Mouse (Mus musculus): Measurements from ENCODE around the gene Tmem82. TPM values are rescaled to one million over a fixed set of nuclear protein-coding genes. Genes with fewer than 3 reads are reported as not detected.

Tmem82 gene
- polyA plus RNA-seq, 1 experiment from 2014 or later = 0.17 TPM

GRCm38 (mm10) chr4:141603921-141604320 is 14.5 kb downstream of the Tmem82 start:
- H3K27me3 ChIP-seq (ENCODE audit: control insufficient read depth, insufficient read depth, low read length) = no peaks in the 10 kb centered on the region
- no peaks in the 10 kb centered on the region; the same call in 1 of the 2 replicates for H3K4me1 ChIP-seq (ENCODE audit: control insufficient read depth, insufficient read depth, low read length)
- no peaks in the 10 kb centered on the region for H3K36me3 ChIP-seq (replicated peaks; ENCODE audit: control insufficient read depth, insufficient read depth, low read depth, low read length)
- DNase-seq (ENCODE audit: low spot score) (no peak), ATAC-seq (replicated peaks; ENCODE audit: insufficient number of reproducible peaks, low FRiP score, low TSS enrichment, low read depth) (no peak)
- no peak overlapping the region for H3K4me3 ChIP-seq (ENCODE audit: low read depth, low read length)
- H3K9me3 ChIP-seq (replicated peaks; ENCODE audit: control insufficient read depth, low read length) = no peaks in the 10 kb centered on the region
- 72% methylated on average over 4 of the region's 4 CpGs for WGBS
- H3K27ac ChIP-seq (replicated peaks; ENCODE audit: low read depth, low read length) = no peak overlapping the region
- no peak overlapping the region for H3K4me2 ChIP-seq (ENCODE audit: low read depth, low read length)
- no peak overlapping the region for H3K9ac ChIP-seq (replicated peaks; ENCODE audit: low read length)

- Histone ChIP-seq H3K36me3 (replicated peaks; ENCODE audit: control insufficient read depth, insufficient read depth, low read depth, low read length) (no peaks in the 10 kb centered on the region), H3K4me2 (ENCODE audit: low read depth, low read length) (no peak overlapping the region), H3K4me3 (ENCODE audit: low read depth, low read length) (no peak overlapping the region), H3K4me1 (ENCODE audit: control insufficient read depth, insufficient read depth, low read length) (no peaks in the 10 kb centered on the region; the same call in 1 of the 2 replicates), H3K9me3 (replicated peaks; ENCODE audit: control insufficient read depth, low read length) (no peaks in the 10 kb centered on the region), H3K9ac (replicated peaks; ENCODE audit: low read length) (no peak overlapping the region), H3K27me3 (ENCODE audit: control insufficient read depth, insufficient read depth, low read length) (no peaks in the 10 kb centered on the region), H3K27ac (replicated peaks; ENCODE audit: low read depth, low read length) (no peak overlapping the region)
- no peak for DNase-seq (ENCODE audit: low spot score)
- 72% methylated on average over 11 of the region's 11 CpGs for WGBS
- ATAC-seq (replicated peaks; ENCODE audit: insufficient number of reproducible peaks, low FRiP score, low TSS enrichment, low read depth) = no peak
Measured at GRCm38 (mm10) chr4:141602523-141603223, 15.8 kb downstream of the Tmem82 start.

- Histone ChIP-seq H3K4me3 (ENCODE audit: low read depth, low read length) (no peak overlapping the region), H3K9ac (replicated peaks; ENCODE audit: low read length) (no peak overlapping the region), H3K9me3 (replicated peaks; ENCODE audit: control insufficient read depth, low read length) (no peaks in the 10 kb centered on the region), H3K27me3 (ENCODE audit: control insufficient read depth, insufficient read depth, low read length) (no peaks in the 10 kb centered on the region), H3K27ac (replicated peaks; ENCODE audit: low read depth, low read length) (no peak overlapping the region), H3K4me1 (ENCODE audit: control insufficient read depth, insufficient read depth, low read length) (no peaks in the 10 kb centered on the region; the same call in 1 of the 2 replicates), H3K4me2 (ENCODE audit: low read depth, low read length) (no peak overlapping the region), H3K36me3 (replicated peaks; ENCODE audit: control insufficient read depth, insufficient read depth, low read depth, low read length) (no peaks in the 10 kb centered on the region)
- no peak for ATAC-seq (replicated peaks; ENCODE audit: insufficient number of reproducible peaks, low FRiP score, low TSS enrichment, low read depth)
- no peak for DNase-seq (ENCODE audit: low spot score)
- 75% methylated on average over 12 of the region's 12 CpGs for WGBS
Measured at GRCm38 (mm10) chr4:141601148-141601862, 17.1 kb downstream of the Tmem82 start.

GRCm38 (mm10) chr4:141600364-141600763 is 18.1 kb downstream of the Tmem82 start:
- H3K4me3 ChIP-seq (ENCODE audit: low read depth, low read length) = no peak overlapping the region; the same call in 1 of the 2 replicates
- H3K36me3 ChIP-seq (replicated peaks; ENCODE audit: control insufficient read depth, insufficient read depth, low read depth, low read length) = no peaks in the 10 kb centered on the region; the same call in 1 of the 2 replicates
- H3K4me2 ChIP-seq (ENCODE audit: low read depth, low read length) = no peak overlapping the region; the same call in 1 of the 2 replicates
- WGBS = 17% methylated on average over 6 of the region's 6 CpGs
- H3K9me3 ChIP-seq (replicated peaks; ENCODE audit: control insufficient read depth, low read length) = no peaks in the 10 kb centered on the region
- no peaks in the 10 kb centered on the region; the same call in 1 of the 2 replicates for H3K4me1 ChIP-seq (ENCODE audit: control insufficient read depth, insufficient read depth, low read length)
- no peak overlapping the region for H3K27ac ChIP-seq (replicated peaks; ENCODE audit: low read depth, low read length)
- H3K27me3 ChIP-seq (ENCODE audit: control insufficient read depth, insufficient read depth, low read length) = no peaks in the 10 kb centered on the region
- H3K9ac ChIP-seq (replicated peaks; ENCODE audit: low read length) = no peak overlapping the region
- ATAC-seq (replicated peaks; ENCODE audit: insufficient number of reproducible peaks, low FRiP score, low TSS enrichment, low read depth) (no peak), DNase-seq (ENCODE audit: low spot score) (peak; percentile 22)

- peak overlapping the region; percentile 86 for H3K4me2 ChIP-seq (ENCODE audit: low read depth, low read length)
- no peaks in the 10 kb centered on the region for H3K27me3 ChIP-seq (ENCODE audit: control insufficient read depth, insufficient read depth, low read length)
- no peaks in the 10 kb centered on the region; the same call in 1 of the 2 replicates for H3K4me1 ChIP-seq (ENCODE audit: control insufficient read depth, insufficient read depth, low read length)
Measured at GRCm38 (mm10) chr4:141599251-141600141, 18.9 kb downstream of the Tmem82 start.

GRCm38 (mm10) chr4:141598894-141599250 is 19.6 kb downstream of the Tmem82 start:
- Histone ChIP-seq H3K27ac (replicated peaks; ENCODE audit: low read depth, low read length) (peak overlapping the region; percentile 67), H3K4me2 (ENCODE audit: low read depth, low read length) (peak overlapping the region; percentile 86), H3K36me3 (replicated peaks; ENCODE audit: control insufficient read depth, insufficient read depth, low read depth, low read length) (peaks cover 3% of the 10 kb centered on the region; the same call in 1 of the 2 replicates), H3K4me3 (ENCODE audit: low read depth, low read length) (peak overlapping the region; percentile 67), H3K9ac (replicated peaks; ENCODE audit: low read length) (peak overlapping the region; percentile 83), H3K27me3 (ENCODE audit: control insufficient read depth, insufficient read depth, low read length) (no peaks in the 10 kb centered on the region), H3K4me1 (ENCODE audit: control insufficient read depth, insufficient read depth, low read length) (no peaks in the 10 kb centered on the region; the same call in 1 of the 2 replicates), H3K9me3 (replicated peaks; ENCODE audit: control insufficient read depth, low read length) (no peaks in the 10 kb centered on the region)
- peak; percentile 49 for DNase-seq (ENCODE audit: low spot score)
- WGBS = under 1% methylated on average over 9 of the region's 9 CpGs
- ATAC-seq (replicated peaks; ENCODE audit: insufficient number of reproducible peaks, low FRiP score, low TSS enrichment, low read depth) = no peak

More at GRCm38 (mm10) chr4:141599251-141600141, 18.9 kb downstream of the Tmem82 start:
- peak overlapping the region; percentile 67 for H3K27ac ChIP-seq (replicated peaks; ENCODE audit: low read depth, low read length)
- peak overlapping the region; percentile 83 for H3K9ac ChIP-seq (replicated peaks; ENCODE audit: low read length)
- WGBS = under 1% methylated on average over 44 of the region's 57 CpGs
- peaks cover 3% of the 10 kb centered on the region; the same call in 1 of the 2 replicates for H3K36me3 ChIP-seq (replicated peaks; ENCODE audit: control insufficient read depth, insufficient read depth, low read depth, low read length)
- H3K4me3 ChIP-seq (ENCODE audit: low read depth, low read length) = peak overlapping the region; percentile 67
- H3K9me3 ChIP-seq (replicated peaks; ENCODE audit: control insufficient read depth, low read length) = no peaks in the 10 kb centered on the region
- DNase-seq (ENCODE audit: low spot score) = peak; percentile 75
- ATAC-seq (replicated peaks; ENCODE audit: insufficient number of reproducible peaks, low FRiP score, low TSS enrichment, low read depth) = no peak; the same call in 1 of the 2 replicates

- H3K4me1 ChIP-seq (ENCODE audit: control insufficient read depth, insufficient read depth, low read length) = no peaks in the 10 kb centered on the region; the same call in 1 of the 2 replicates
- WGBS = 1% methylated on average over 19 of the region's 19 CpGs
- ATAC-seq (replicated peaks; ENCODE audit: insufficient number of reproducible peaks, low FRiP score, low TSS enrichment, low read depth) = peak; percentile 49; the same call in 1 of the 2 replicates
Measured at GRCm38 (mm10) chr4:141598199-141598893, 20.1 kb downstream of the Tmem82 start.

More at GRCm38 (mm10) chr4:141598199-141598893, 20.1 kb downstream of the Tmem82 start:
- peak overlapping the region; percentile 67 for H3K27ac ChIP-seq (replicated peaks; ENCODE audit: low read depth, low read length)
- no peaks in the 10 kb centered on the region for H3K9me3 ChIP-seq (replicated peaks; ENCODE audit: control insufficient read depth, low read length)
- DNase-seq (ENCODE audit: low spot score) = peak; percentile 71
- peak overlapping the region; percentile 83 for H3K9ac ChIP-seq (replicated peaks; ENCODE audit: low read length)
- H3K4me2 ChIP-seq (ENCODE audit: low read depth, low read length) = peak overlapping the region; percentile 86
- peak overlapping the region; percentile 67 for H3K4me3 ChIP-seq (ENCODE audit: low read depth, low read length)
- peaks cover 3% of the 10 kb centered on the region; the same call in 1 of the 2 replicates for H3K36me3 ChIP-seq (replicated peaks; ENCODE audit: control insufficient read depth, insufficient read depth, low read depth, low read length)
- H3K27me3 ChIP-seq (ENCODE audit: control insufficient read depth, insufficient read depth, low read length) = no peaks in the 10 kb centered on the region

Data from embryonic facial prominence, embryonic 11.5 days (tissue).